Mouse (Mus musculus): ENCODE measurements around the gene Myt1l.

- no peak for TF ChIP-seq CTCF (conservative IDR thresholded peaks at IDR 0.05; ENCODE audit: low read length)
- TF ChIP-seq POU5F1 (IDR thresholded peaks at IDR 0.05; ENCODE audit: borderline replicate concordance, low read length), result no peak
- no peak for TF ChIP-seq NANOG (IDR thresholded peaks at IDR 0.05; ENCODE audit: borderline replicate concordance, low read length)
Measured at GRCm38 (mm10) chr12:29772401-29772800, 244.2 kb downstream of the Myt1l start.

Measured in E14TG2a.4 (cell line).